Mouse (Mus musculus) hindbrain, embryonic 10.5 days (tissue): ENCODE data around the gene Arhgap22. TPM values are rescaled to one million over a fixed set of nuclear protein-coding genes. Genes with fewer than 3 reads are reported as not detected.

ENCODE experiments used
- polyA plus RNA-seq: library from polyadenylated mRNA; unstranded; fragments of >200 nt; fragmentation: Nextera tagmentation; extraction: Ambion mirVana; gene quantifications from 2 replicates; pipeline ENCODE4 v1.2.1, GENCODE M21; 2016

Arhgap22 gene
- polyA plus RNA-seq, 1 experiment from 2014 or later: 4.2 TPM

Other genes starting within 250 kb of the Arhgap22 start
- gene Lrrc18, start 222.6 kb upstream of the Arhgap22 start, polyA plus RNA-seq: 0.40 and 0.65 TPM in 2 replicates
- 0.16 and 0.43 TPM in 2 replicates for gene Wdfy4, start 28.5 kb upstream of the Arhgap22 start, polyA plus RNA-seq
- 19.5 and 19.7 TPM in 2 replicates for gene Mapk8, start 233.1 kb downstream of the Arhgap22 start, polyA plus RNA-seq